Mouse (Mus musculus): ENCODE measurements at regions not wholly inside any gene's neighbourhood (a gene's known extent, or its start where the extent isn't known, plus 50 kb on each side); places are given as distances from the start of the nearest gene placed in this dataset.

DNA sequence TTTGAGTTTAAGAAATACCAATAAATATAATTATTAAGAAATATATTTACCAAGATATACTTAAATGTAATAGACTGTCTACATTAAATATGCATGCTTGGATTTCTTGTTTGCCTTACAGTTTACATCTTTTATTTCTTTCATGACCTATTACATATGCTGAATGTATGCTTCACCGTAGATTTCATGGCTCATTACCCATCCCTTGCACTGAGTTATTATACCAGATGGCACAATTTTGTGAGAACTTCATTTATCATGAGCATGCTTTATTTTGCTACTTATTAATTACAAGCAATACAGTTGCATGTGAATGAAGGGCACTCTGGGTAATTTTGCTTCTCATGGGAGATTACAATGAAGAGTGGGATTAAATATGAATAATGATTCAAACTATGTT lies 856.0 kb upstream of the Nectin3 start:
- no peaks in the 10 kb centered on the region for H3K27me3 ChIP-seq (replicated peaks; ENCODE audit: control insufficient read depth, insufficient read depth, low read length)
- H3K4me3 ChIP-seq (ENCODE audit: low read length) = no peak overlapping the region
- no peaks in the 10 kb centered on the region for H3K9me3 ChIP-seq (ENCODE audit: control insufficient read depth, low read length)
- H3K36me3 ChIP-seq (ENCODE audit: control insufficient read depth, insufficient read depth, low read length) = no peaks in the 10 kb centered on the region
- no peak overlapping the region for H3K9ac ChIP-seq (ENCODE audit: low read depth, low read length)
- 53% methylated on average over 1 of the region's 1 CpGs for WGBS
- H3K4me1 ChIP-seq (ENCODE audit: control insufficient read depth, insufficient read depth, low read depth, low read length) = no peaks in the 10 kb centered on the region
- H3K27ac ChIP-seq (ENCODE audit: low read depth, low read length) = no peak overlapping the region
- ATAC-seq = 0 out of 2 replicates have a peak, but pooled peaks have one; percentile 27
- H3K4me2 ChIP-seq (ENCODE audit: low read length) = no peak overlapping the region

DNA sequence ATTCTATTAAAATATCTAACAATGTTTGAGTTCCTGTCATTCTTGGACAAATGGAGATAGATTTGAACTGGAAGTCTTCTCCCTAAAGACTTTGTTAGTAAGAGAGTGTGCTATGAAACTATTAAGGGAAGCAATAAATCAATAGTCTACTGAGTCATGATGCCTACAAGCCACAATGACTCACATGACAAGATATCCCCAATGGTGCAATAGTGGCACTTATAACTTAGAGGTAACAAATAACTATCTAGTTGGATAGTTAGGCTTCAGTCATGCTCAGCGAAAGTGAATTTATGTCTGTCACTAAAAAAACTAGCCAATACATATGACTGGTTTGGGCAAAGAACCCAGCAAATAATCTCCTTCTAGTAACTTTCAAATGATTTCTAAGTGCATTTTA lies 889.1 kb upstream of the Dppa4 start:
- H3K9me3 ChIP-seq (ENCODE audit: control insufficient read depth, low read length) = no peaks in the 10 kb centered on the region
- no peaks in the 10 kb centered on the region for H3K4me1 ChIP-seq (ENCODE audit: control insufficient read depth, insufficient read depth, low read depth, low read length)
- ATAC-seq = no peak
- no peak overlapping the region for H3K4me3 ChIP-seq (ENCODE audit: low read length)
- WGBS = 85% methylated on average over 1 of the region's 1 CpGs
- no peak overlapping the region for H3K4me2 ChIP-seq (ENCODE audit: low read length)
- H3K27me3 ChIP-seq (replicated peaks; ENCODE audit: control insufficient read depth, insufficient read depth, low read length) = no peaks in the 10 kb centered on the region
- H3K9ac ChIP-seq (ENCODE audit: low read depth, low read length) = no peak overlapping the region
- no peak overlapping the region for H3K27ac ChIP-seq (ENCODE audit: low read depth, low read length)
- no peaks in the 10 kb centered on the region for H3K36me3 ChIP-seq (ENCODE audit: control insufficient read depth, insufficient read depth, low read length)

- Histone ChIP-seq H3K9me3 (ENCODE audit: control insufficient read depth, low read length) (no peaks in the 10 kb centered on the region), H3K36me3 (ENCODE audit: control insufficient read depth, insufficient read depth, low read length) (no peaks in the 10 kb centered on the region), H3K4me1 (ENCODE audit: control insufficient read depth, insufficient read depth, low read depth, low read length) (no peaks in the 10 kb centered on the region), H3K27me3 (replicated peaks; ENCODE audit: control insufficient read depth, insufficient read depth, low read length) (no peaks in the 10 kb centered on the region), H3K4me3 (ENCODE audit: low read length) (no peak overlapping the region), H3K9ac (ENCODE audit: low read depth, low read length) (no peak overlapping the region), H3K27ac (ENCODE audit: low read depth, low read length) (no peak overlapping the region), H3K4me2 (ENCODE audit: low read length) (no peak overlapping the region)
- ATAC-seq = no peak
- 81% methylated on average over 3 of the region's 3 CpGs for WGBS
These were observed 876.5 kb upstream of the Dppa4 start for GRCm38 (mm10) chr16:47407067-47407466.

DNA sequence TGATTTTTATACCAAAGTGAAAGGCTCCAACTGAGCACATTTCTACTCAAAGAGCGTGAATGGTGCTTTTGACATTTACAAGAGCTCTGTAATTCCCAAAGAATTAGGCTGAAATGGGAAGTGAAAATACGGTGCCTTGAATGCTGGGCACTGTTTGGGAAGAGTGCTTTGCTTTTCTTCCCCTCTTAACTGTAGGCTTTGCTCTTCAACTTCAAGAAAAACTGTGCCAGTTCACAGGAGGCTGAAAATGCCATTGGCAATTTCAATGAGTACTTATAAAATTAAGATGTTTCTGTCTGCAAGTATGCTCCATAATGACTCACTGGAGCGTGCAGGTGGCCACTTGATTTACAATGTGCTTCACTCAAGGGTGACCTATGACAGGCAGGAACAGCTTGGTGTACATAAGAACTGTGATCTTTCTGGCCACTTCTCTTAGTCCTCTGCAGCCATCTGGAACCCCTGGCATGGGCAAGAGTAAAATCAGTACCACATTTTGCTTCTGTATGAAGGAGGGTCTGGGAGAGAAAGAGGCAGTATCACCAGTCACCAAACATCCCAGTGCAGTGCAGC lies 864.8 kb upstream of the Dppa4 start:
- Histone ChIP-seq H3K27ac (ENCODE audit: low read depth, low read length) (no peak overlapping the region), H3K27me3 (replicated peaks; ENCODE audit: control insufficient read depth, insufficient read depth, low read length) (no peaks in the 10 kb centered on the region), H3K4me2 (ENCODE audit: low read length) (no peak overlapping the region), H3K4me3 (ENCODE audit: low read length) (no peak overlapping the region), H3K36me3 (ENCODE audit: control insufficient read depth, insufficient read depth, low read length) (no peaks in the 10 kb centered on the region), H3K9me3 (ENCODE audit: control insufficient read depth, low read length) (no peaks in the 10 kb centered on the region), H3K9ac (ENCODE audit: low read depth, low read length) (no peak overlapping the region), H3K4me1 (ENCODE audit: control insufficient read depth, insufficient read depth, low read depth, low read length) (no peaks in the 10 kb centered on the region)
- 60% methylated on average over 3 of the region's 3 CpGs for WGBS
- no peak for ATAC-seq

GRCm38 (mm10) chr16:47445083-47445482 lies 838.5 kb upstream of the Dppa4 start:
- no peaks in the 10 kb centered on the region for H3K4me1 ChIP-seq (ENCODE audit: control insufficient read depth, insufficient read depth, low read depth, low read length)
- H3K27me3 ChIP-seq (replicated peaks; ENCODE audit: control insufficient read depth, insufficient read depth, low read length) = no peaks in the 10 kb centered on the region
- no peak overlapping the region for H3K4me3 ChIP-seq (ENCODE audit: low read length)
- no peak overlapping the region for H3K27ac ChIP-seq (ENCODE audit: low read depth, low read length)
- no peaks in the 10 kb centered on the region for H3K9me3 ChIP-seq (ENCODE audit: control insufficient read depth, low read length)
- 95% methylated on average over 2 of the region's 2 CpGs for WGBS
- H3K36me3 ChIP-seq (ENCODE audit: control insufficient read depth, insufficient read depth, low read length) = no peaks in the 10 kb centered on the region
- H3K9ac ChIP-seq (ENCODE audit: low read depth, low read length) = no peak overlapping the region
- no peak overlapping the region for H3K4me2 ChIP-seq (ENCODE audit: low read length)
- ATAC-seq = no peak

DNA sequence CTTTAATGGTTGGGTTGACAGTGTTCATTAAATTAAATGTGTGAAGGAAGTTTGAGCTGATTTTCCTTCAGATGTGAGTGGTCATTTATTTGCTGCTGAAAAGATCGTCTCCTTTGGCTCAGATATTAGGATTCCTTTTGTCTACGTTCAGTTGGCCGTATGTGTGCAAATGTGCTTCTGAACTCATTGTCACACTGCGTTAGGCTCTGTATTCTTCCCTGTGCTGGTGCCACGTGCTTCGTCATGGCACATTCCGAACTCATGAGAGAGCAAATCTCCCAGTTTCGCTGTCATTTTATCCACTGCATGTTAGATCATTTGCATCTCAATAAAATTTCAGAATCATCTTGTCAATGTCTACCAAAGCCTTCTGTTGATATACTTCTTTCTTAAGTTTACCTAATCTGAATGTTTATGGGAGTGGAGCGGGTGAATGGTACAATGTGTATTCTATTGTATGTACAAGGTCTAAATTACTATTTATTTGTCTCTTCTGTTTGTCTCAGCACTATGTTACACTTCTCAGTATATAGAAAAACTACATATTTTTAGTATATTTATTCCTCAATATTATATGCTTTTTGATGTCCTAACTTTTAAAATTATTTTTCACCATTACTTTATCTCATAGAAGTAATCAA lies 808.0 kb upstream of the Dppa4 start:
- Histone ChIP-seq H3K4me1 (ENCODE audit: control insufficient read depth, insufficient read depth, low read depth, low read length) (peaks cover 4% of the 10 kb centered on the region), H3K9me3 (ENCODE audit: control insufficient read depth, low read length) (no peaks in the 10 kb centered on the region), H3K27ac (ENCODE audit: low read depth, low read length) (no peak overlapping the region), H3K4me2 (ENCODE audit: low read length) (peak overlapping the region; percentile 43), H3K4me3 (ENCODE audit: low read length) (no peak overlapping the region), H3K9ac (ENCODE audit: low read depth, low read length) (no peak overlapping the region), H3K36me3 (ENCODE audit: control insufficient read depth, insufficient read depth, low read length) (no peaks in the 10 kb centered on the region), H3K27me3 (replicated peaks; ENCODE audit: control insufficient read depth, insufficient read depth, low read length) (no peaks in the 10 kb centered on the region)
- ATAC-seq = peak; percentile 74
- 16% methylated on average over 9 of the region's 9 CpGs for WGBS

DNA sequence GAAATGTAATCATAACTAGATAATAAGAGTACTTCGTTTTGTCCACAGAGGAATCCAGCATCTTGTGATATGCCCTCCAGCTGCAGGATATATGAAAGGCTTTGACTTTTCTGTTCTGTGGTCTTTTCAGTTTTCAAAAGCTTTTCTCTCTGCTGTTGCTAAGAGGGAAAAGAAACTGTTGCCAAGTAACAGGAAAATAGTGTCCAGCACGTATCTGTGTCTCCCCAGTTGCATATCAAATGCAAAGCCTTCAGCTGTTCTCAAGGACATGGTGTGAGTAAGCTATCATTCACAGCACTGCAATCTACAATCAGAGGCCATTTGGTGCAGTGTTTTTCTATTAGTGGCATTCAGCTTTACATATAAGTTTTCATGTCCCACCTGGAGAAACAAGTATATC lies 801.5 kb upstream of the Dppa4 start:
- no peak overlapping the region for H3K4me3 ChIP-seq (ENCODE audit: low read length)
- 22% methylated on average over 2 of the region's 2 CpGs for WGBS

GRCm38 (mm10) chr16:47488525-47488924 lies 795.0 kb upstream of the Dppa4 start:
- no peak for ATAC-seq
- no peak overlapping the region for H3K9ac ChIP-seq (ENCODE audit: low read depth, low read length)
- H3K4me2 ChIP-seq (ENCODE audit: low read length) = no peak overlapping the region
- H3K9me3 ChIP-seq (ENCODE audit: control insufficient read depth, low read length) = no peaks in the 10 kb centered on the region
- H3K36me3 ChIP-seq (ENCODE audit: control insufficient read depth, insufficient read depth, low read length) = no peaks in the 10 kb centered on the region
- no peak overlapping the region for H3K4me3 ChIP-seq (ENCODE audit: low read length)
- H3K4me1 ChIP-seq (ENCODE audit: control insufficient read depth, insufficient read depth, low read depth, low read length) = no peaks in the 10 kb centered on the region
- WGBS = 100% methylated on average over 1 of the region's 1 CpGs
- H3K27ac ChIP-seq (ENCODE audit: low read depth, low read length) = no peak overlapping the region
- H3K27me3 ChIP-seq (replicated peaks; ENCODE audit: control insufficient read depth, insufficient read depth, low read length) = no peaks in the 10 kb centered on the region

More for the DNA sequence above, 801.5 kb upstream of the Dppa4 start:
- ATAC-seq = peak; percentile 45; the same call in 1 of the 2 replicates
- Histone ChIP-seq H3K9me3 (ENCODE audit: control insufficient read depth, low read length) (no peaks in the 10 kb centered on the region), H3K4me1 (ENCODE audit: control insufficient read depth, insufficient read depth, low read depth, low read length) (no peaks in the 10 kb centered on the region), H3K36me3 (ENCODE audit: control insufficient read depth, insufficient read depth, low read length) (no peaks in the 10 kb centered on the region), H3K9ac (ENCODE audit: low read depth, low read length) (no peak overlapping the region), H3K27ac (ENCODE audit: low read depth, low read length) (no peak overlapping the region), H3K4me2 (ENCODE audit: low read length) (no peak overlapping the region), H3K27me3 (replicated peaks; ENCODE audit: control insufficient read depth, insufficient read depth, low read length) (no peaks in the 10 kb centered on the region)

- Histone ChIP-seq H3K9ac (ENCODE audit: low read depth, low read length) (no peak overlapping the region), H3K27ac (ENCODE audit: low read depth, low read length) (no peak overlapping the region), H3K4me3 (ENCODE audit: low read length) (no peak overlapping the region), H3K4me1 (ENCODE audit: control insufficient read depth, insufficient read depth, low read depth, low read length) (no peaks in the 10 kb centered on the region), H3K27me3 (replicated peaks; ENCODE audit: control insufficient read depth, insufficient read depth, low read length) (no peaks in the 10 kb centered on the region), H3K4me2 (ENCODE audit: low read length) (no peak overlapping the region), H3K9me3 (ENCODE audit: control insufficient read depth, low read length) (no peaks in the 10 kb centered on the region), H3K36me3 (ENCODE audit: control insufficient read depth, insufficient read depth, low read length) (no peaks in the 10 kb centered on the region)
- no peak for ATAC-seq
- WGBS = 88% methylated on average over 4 of the region's 4 CpGs
These were observed 757.7 kb upstream of the Dppa4 start for GRCm38 (mm10) chr16:47525857-47526256.

Measured in hindbrain, embryonic 16.5 days (tissue).